Mouse (Mus musculus) embryonic facial prominence, embryonic 10.5 days (tissue): ENCODE results near the gene Sv2c. TPM values are rescaled to one million over a fixed set of nuclear protein-coding genes. Genes with fewer than 3 reads are reported as not detected.

Experiments used
- DNase-seq: peaks from one replicate; pipeline ENCODE4 v3.0.0-alpha.2; 2017; ENCODE audit warnings: low spot score
- H3K27ac ChIP-seq: fragments of 300-500 bp; sonication (generic); replicated peaks from 2 replicates; pipeline ENCODE4 v1.5.1; 2016; ENCODE audit warnings: mild to moderate bottlenecking
- H3K27me3 ChIP-seq: fragments of 300-500 bp; sonication (generic); replicated peaks from 2 replicates; pipeline ENCODE4 v1.6.1; 2016; ENCODE audit warnings: low read depth, mild to moderate bottlenecking; ENCODE audit not compliant: poor library complexity, severe bottlenecking
- H3K36me3 ChIP-seq: fragments of 300-500 bp; sonication (generic); replicated peaks from 2 replicates; pipeline ENCODE4 v1.6.1; 2016; ENCODE audit warnings: mild to moderate bottlenecking, moderate library complexity
- H3K4me1 ChIP-seq: fragments of 300-500 bp; sonication (generic); 2 replicates; pipeline ENCODE4 v1.6.1; 2016
- H3K4me3 ChIP-seq: fragments of 300-500 bp; sonication (generic); 2 replicates; pipeline ENCODE4 v1.5.1; 2016; ENCODE audit warnings: mild to moderate bottlenecking, moderate library complexity
- H3K9me3 ChIP-seq: fragments of 300-500 bp; sonication (generic); 2 replicates; pipeline ENCODE4 v1.6.1; 2016; ENCODE audit warnings: mild to moderate bottlenecking
- WGBS: fragments of 180-500 bp; shearing (Covaris S2); methylation state at CpG from one replicate; pipeline ENCODE4 v1.1.7; 2016; 5-methylcytosine and 5-hydroxymethylcytosine counted together
- polyA plus RNA-seq: library from polyadenylated mRNA; unstranded; fragments of >200 nt; fragmentation: Nextera tagmentation; extraction: Ambion mirVana; gene quantifications from 2 replicates; pipeline ENCODE4 v1.2.1, GENCODE M21; 2016

Gene Sv2c
- polyA plus RNA-seq, 1 experiment from 2014 or later, result 0.87 TPM

DNA sequence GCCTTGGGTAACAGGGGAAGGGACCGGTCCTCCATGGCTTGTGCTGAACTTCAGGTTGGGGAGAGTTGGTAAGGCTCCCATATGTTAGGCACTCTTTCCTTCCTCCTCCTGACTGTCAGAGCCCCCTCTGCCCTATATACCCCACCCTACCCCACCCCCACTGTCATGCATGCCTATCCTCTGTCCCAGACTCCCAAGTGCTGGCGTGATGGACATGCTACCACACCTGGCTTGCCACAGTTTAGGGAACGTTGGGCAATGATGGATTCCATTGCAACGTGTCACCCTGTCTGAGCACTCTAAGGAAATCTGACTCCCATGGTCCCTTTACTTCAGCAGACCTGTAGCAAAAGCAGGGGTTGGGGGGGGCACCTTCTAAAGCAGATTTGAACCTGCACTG is 183.6 kb downstream of the Sv2c start:
- Histone ChIP-seq H3K36me3 (no peaks in the 10 kb centered on the region), H3K4me1 (peaks cover 6% of the 10 kb centered on the region; the same call in 1 of the 2 replicates), H3K4me3 (no peak overlapping the region), H3K27me3 (no peaks in the 10 kb centered on the region), H3K27ac (no peak overlapping the region), H3K9me3 (no peaks in the 10 kb centered on the region)
- WGBS, result 90% methylated on average over 4 of the region's 4 CpGs
- no peak for DNase-seq

DNA sequence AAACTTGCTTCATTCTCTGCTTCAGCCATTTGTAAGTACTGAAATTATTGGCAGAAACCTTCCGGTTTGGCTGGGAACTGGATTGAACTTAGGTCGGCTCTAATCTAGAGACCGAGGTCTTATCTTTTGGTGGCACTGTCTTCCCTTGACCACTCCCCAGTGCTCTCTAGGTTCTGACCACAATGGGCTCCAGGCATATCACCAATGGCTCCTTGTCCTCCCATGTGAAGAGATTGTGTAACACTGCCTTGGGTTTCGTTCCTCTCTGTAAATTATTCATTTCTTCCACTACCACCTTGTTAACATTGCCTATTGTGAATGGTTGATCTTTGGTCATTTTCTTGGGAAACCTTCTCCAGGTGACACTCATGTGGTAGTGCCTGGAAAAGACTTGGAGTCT is 184.0 kb downstream of the Sv2c start:
- no peaks in the 10 kb centered on the region for H3K27me3 ChIP-seq
- WGBS, result 90% methylated on average over 4 of the region's 4 CpGs
- H3K36me3 ChIP-seq, result no peaks in the 10 kb centered on the region
- no peak overlapping the region for H3K27ac ChIP-seq
- DNase-seq, result no peak
- H3K4me3 ChIP-seq, result no peak overlapping the region
- peaks cover 8% of the 10 kb centered on the region; the same call in 1 of the 2 replicates for H3K4me1 ChIP-seq
- H3K9me3 ChIP-seq, result no peaks in the 10 kb centered on the region

DNA sequence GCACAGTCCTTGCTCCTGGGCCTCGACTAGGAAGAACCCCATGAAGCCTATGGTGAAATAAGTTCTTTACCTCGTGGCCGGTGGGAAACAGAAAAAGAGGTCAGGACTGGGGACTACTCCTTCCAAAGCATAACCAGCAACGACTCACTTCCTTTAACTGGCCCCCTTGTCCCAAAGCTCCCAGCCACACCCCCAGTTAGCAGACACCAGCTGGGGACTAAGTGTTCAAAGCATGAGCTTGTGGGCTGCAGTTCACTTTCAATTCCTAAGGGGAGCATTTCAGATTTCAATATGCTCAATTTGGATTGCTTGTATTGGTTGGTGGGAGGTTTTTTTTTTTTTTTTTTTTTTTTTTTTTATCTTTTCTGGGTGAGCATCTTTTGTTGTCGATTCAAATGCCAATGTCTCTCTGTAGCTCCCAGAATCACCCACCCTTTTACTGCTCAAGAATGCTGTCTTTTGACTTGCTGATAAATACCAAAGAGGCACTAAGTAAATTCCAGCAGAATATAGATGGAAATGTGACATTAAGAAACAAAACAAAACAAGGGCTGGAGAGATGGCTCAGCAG is 186.4 kb downstream of the Sv2c start:
- Histone ChIP-seq H3K9me3 (no peaks in the 10 kb centered on the region), H3K4me1 (peaks cover 8% of the 10 kb centered on the region; the same call in 1 of the 2 replicates), H3K36me3 (no peaks in the 10 kb centered on the region), H3K27me3 (no peaks in the 10 kb centered on the region), H3K4me3 (no peak overlapping the region), H3K27ac (no peak overlapping the region)
- 62% methylated on average over 5 of the region's 5 CpGs for WGBS
- DNase-seq, result no peak

DNA sequence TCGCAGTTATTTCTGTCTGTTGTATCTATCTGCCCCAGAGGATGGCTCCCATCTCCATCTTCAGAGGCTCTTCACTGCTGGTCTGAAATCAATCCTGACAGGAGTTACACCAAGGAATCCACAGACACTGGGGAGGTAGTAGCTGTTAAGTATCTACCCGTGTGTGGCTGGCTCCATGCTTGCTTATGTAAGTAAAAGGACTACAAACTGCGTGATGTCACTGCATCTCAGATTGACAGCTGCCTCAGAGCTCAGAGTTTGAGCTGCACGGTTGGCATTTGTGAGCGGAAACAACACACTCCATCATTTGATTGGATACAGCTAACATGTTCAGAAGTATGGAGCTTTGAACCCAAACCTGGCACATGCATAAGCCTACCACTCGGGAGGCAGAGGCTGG is 187.8 kb downstream of the Sv2c start:
- Histone ChIP-seq H3K36me3 (no peaks in the 10 kb centered on the region), H3K27ac (no peak overlapping the region), H3K4me1 (0 out of 2 replicates have a peak, but pooled peaks cover 3% of the 10 kb centered on the region), H3K27me3 (no peaks in the 10 kb centered on the region), H3K9me3 (no peaks in the 10 kb centered on the region), H3K4me3 (no peak overlapping the region)
- 89% methylated on average over 6 of the region's 6 CpGs for WGBS
- no peak for DNase-seq

DNA sequence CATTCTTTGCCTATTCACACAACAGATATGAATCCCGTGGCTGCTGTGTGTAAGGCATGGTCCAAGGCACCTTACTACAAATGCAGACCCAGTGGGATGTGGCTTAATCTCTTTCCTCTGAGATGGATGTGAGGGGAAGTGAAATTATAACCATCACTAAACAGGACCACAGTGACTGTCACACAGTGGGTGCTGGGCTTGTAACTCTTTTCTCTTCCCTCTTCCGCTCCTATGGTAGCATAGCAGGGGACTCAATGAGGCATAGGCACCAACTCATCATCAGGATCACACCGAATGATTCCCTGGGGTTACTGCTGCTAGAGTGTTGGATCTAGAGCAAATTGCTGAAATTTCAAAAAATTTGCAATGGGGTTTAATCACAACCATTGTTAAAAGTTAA is 188.5 kb downstream of the Sv2c start:
- H3K9me3 ChIP-seq, result no peaks in the 10 kb centered on the region
- 0 out of 2 replicates have a peak, but pooled peaks cover 3% of the 10 kb centered on the region for H3K4me1 ChIP-seq
- H3K36me3 ChIP-seq, result no peaks in the 10 kb centered on the region
- 87% methylated on average over 3 of the region's 3 CpGs for WGBS
- no peak overlapping the region for H3K27ac ChIP-seq
- no peaks in the 10 kb centered on the region for H3K27me3 ChIP-seq
- DNase-seq, result no peak
- H3K4me3 ChIP-seq, result no peak overlapping the region

DNA sequence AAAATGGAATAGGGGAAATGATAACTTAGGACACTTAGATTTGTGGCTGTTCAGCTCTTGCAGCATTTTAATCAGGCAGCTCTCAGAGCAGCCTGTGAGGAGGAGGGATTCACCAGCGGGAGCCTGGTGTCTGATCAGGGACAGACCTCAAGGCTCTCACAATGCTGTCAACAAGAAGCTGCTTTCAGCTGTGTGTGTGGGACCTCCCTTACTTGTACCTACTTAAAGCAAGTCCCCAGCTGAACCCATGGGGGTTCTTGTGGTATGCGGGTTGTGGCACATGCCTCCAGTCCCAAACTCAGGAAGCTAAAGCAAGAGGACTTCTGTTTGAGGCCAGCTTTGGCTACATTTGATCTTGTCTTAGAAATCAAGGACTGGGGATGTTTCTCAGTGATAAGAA is 189.8 kb downstream of the Sv2c start:
- 48% methylated on average over 2 of the region's 2 CpGs for WGBS
- H3K27ac ChIP-seq, result no peak overlapping the region
- H3K27me3 ChIP-seq, result no peaks in the 10 kb centered on the region
- no peak overlapping the region for H3K4me3 ChIP-seq
- H3K9me3 ChIP-seq, result no peaks in the 10 kb centered on the region
- 0 out of 2 replicates have a peak, but pooled peaks cover 3% of the 10 kb centered on the region for H3K4me1 ChIP-seq
- no peak for DNase-seq
- no peaks in the 10 kb centered on the region for H3K36me3 ChIP-seq

DNA sequence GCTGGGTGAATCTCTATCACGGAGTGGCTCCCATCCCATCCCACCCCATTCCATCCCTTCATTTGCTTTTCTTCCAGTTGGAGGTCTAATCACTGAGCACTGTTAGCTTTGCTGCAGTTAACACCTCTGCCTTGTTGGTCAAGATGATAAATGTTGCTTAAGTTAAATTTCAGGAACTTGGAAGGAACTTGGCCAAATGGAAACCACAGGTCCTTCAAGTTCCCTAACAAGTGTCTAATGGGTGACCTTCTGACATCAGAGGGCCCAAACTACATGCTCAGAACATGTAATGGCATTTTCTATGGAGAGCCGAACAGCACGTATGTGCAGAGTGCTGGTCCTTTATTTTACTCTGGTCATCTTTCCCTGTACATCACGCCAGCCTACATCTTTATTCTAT is 190.5 kb downstream of the Sv2c start:
- no peaks in the 10 kb centered on the region for H3K36me3 ChIP-seq
- H3K4me3 ChIP-seq, result no peak overlapping the region
- H3K4me1 ChIP-seq, result 0 out of 2 replicates have a peak, but pooled peaks cover 3% of the 10 kb centered on the region
- WGBS, result 89% methylated on average over 4 of the region's 4 CpGs
- no peak overlapping the region for H3K27ac ChIP-seq
- no peaks in the 10 kb centered on the region for H3K27me3 ChIP-seq
- no peak for DNase-seq
- H3K9me3 ChIP-seq, result no peaks in the 10 kb centered on the region

DNA sequence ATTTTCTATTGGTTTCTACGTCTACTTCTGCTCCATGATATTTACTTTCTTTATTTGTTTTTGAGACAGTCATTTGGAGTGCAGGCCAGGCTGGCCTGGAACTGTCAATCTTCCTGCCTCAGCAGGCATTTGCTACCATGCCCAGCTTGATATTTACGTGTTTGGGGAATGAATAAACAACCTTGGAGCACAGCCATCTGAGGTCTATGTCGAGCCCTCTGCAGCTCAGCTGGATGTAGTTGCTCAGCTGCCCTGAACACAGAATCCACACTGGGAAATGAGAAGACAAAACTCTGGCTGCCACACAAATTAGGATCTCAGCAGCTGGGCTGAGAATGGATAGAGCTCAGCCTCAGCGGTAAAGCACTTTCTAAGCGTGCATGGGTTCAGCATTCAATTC is 191.6 kb downstream of the Sv2c start:
- 0 out of 2 replicates have a peak, but pooled peaks cover 3% of the 10 kb centered on the region for H3K4me1 ChIP-seq
- H3K9me3 ChIP-seq, result no peaks in the 10 kb centered on the region
- no peak for DNase-seq
- no peak overlapping the region for H3K27ac ChIP-seq
- H3K4me3 ChIP-seq, result no peak overlapping the region
- WGBS, result 80% methylated on average over 5 of the region's 5 CpGs
- no peaks in the 10 kb centered on the region for H3K36me3 ChIP-seq
- no peaks in the 10 kb centered on the region for H3K27me3 ChIP-seq

DNA sequence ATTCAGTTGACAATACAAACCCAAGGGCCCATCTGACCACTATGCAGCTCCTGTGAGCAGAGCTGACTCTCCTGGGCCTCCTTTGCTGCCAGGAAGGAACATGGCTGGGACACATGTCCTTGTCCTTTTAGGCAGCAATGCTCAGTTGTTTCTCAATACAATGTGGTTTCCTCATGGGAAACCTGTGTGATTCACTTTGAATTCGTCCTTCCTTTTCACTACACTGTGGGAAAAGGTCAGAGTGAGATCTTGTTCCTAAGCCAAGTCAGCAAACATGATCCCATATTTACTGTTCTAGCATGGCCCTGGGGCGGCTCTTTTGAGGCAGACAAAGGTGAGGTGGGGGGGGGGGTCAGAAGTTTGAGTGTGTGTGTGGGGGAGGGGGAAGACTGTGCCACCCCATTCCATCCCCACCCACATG is 208.2 kb downstream of the Sv2c start:
- Histone ChIP-seq H3K36me3 (no peaks in the 10 kb centered on the region), H3K4me1 (no peaks in the 10 kb centered on the region), H3K9me3 (no peaks in the 10 kb centered on the region), H3K27ac (no peak overlapping the region), H3K27me3 (no peaks in the 10 kb centered on the region), H3K4me3 (no peak overlapping the region)
- DNase-seq, result no peak
- 61% methylated on average over 2 of the region's 2 CpGs for WGBS

DNA sequence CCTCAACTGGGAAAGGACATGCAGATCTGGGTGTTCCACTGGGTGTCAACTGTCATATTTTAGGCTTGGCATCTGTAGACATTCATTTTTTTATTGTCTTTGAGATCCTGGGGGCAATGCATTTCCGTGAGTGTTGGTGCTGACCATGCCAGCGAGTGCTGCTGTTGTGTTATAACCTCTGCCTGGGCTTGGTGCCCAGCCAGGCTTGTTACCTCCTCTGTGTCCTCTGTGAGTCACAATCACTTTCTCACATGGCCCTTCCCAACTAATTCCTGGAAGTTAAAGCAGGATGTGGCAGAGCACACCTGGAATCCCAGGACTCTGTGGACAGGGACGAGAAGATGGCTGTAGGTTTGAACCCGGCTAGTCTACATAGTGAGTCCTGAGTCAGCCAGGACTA is 209.8 kb downstream of the Sv2c start:
- Histone ChIP-seq H3K27me3 (no peaks in the 10 kb centered on the region), H3K4me1 (no peaks in the 10 kb centered on the region), H3K36me3 (no peaks in the 10 kb centered on the region), H3K4me3 (no peak overlapping the region), H3K27ac (no peak overlapping the region), H3K9me3 (no peaks in the 10 kb centered on the region)
- 86% methylated on average over 4 of the region's 4 CpGs for WGBS
- DNase-seq, result no peak

DNA sequence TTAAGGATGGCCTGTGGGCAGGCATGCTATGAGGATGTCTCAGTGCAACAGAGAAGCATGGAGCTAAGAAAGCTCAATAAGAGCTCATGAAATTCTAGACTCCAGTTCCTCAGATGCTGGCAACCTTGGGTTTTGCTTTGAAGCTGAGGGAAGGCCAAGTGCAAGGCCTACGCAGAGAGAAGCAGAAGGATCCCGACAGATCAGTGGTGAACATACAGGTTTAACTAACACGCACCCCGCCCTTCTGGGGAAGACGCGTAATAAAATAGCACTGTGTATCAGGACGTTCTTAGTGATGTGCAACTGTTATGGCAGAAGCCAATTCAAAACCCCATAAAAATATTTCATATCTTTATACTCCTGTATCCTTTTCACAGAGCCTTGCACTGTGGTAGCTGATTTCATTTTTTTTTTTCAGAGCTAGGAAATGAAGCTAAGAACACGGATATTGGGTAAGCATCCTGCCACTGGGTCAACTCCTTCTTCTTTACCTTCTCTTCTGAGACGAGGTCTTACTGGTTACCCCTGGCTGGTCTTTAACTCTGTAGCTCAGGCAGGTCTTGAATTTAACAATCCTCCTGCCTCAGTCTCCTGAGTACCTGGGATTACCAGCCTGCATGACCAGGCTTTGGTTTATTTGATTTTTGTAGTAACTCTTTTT is 213.6 kb downstream of the Sv2c start:
- H3K4me1 ChIP-seq, result no peaks in the 10 kb centered on the region
- DNase-seq, result no peak
- 94% methylated on average over 9 of the region's 9 CpGs for WGBS

DNA sequence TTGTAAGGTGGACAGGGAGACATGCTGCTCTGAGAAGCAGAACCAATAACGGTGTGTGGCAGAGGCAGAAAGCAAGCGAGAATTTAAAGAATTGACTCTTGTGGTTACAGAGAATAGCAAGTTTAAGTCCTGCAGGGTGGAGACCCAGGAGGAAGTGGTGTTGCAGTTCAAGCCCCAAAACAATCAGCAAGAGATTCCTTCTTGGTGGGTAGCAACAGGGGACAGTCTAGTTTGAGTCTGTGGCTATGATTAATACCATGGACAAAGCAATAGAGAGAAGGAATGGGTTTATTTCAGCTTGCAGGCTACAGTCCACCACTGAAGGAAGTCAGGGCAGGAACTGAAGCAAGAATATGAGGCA is 219.4 kb downstream of the Sv2c start:
- H3K36me3 ChIP-seq, result no peaks in the 10 kb centered on the region

More for the DNA sequence above, 213.6 kb downstream of the Sv2c start:
- no peaks in the 10 kb centered on the region for H3K36me3 ChIP-seq
- H3K9me3 ChIP-seq, result no peaks in the 10 kb centered on the region
- H3K27ac ChIP-seq, result no peak overlapping the region
- no peaks in the 10 kb centered on the region for H3K27me3 ChIP-seq
- H3K4me3 ChIP-seq, result no peak overlapping the region

More for the DNA sequence above, 219.4 kb downstream of the Sv2c start:
- Histone ChIP-seq H3K27ac (no peak overlapping the region), H3K4me3 (no peak overlapping the region), H3K27me3 (no peaks in the 10 kb centered on the region), H3K9me3 (no peaks in the 10 kb centered on the region), H3K4me1 (peaks cover 21% of the 10 kb centered on the region)
- 79% methylated on average over 2 of the region's 2 CpGs for WGBS
- no peak for DNase-seq
